Mouse (Mus musculus) regulatory T cell (primary cell): ENCODE results near the gene Cldn4.
"Not testable (repeated sequence)": the region's sequence is repeated elsewhere in the genome, so short reads cannot be mapped to it uniquely, and the experiment has no call there.

Experiments
- in situ Hi-C: fragments of 300-600 bp; cut with MboI, MseI; formaldehyde crosslinking; loops from one replicate; pipeline ENCODE4 v1.15.1; 2025; ENCODE audit warnings: high pct_unique_total_duplicates

Cldn4 gene

GRCm38 (mm10) chr5:134964655-134965054, 17.9 kb upstream of the Cldn4 start:
- in situ Hi-C loops, result loop anchor here (5.0 to 10.0 kb wide), 2 partner anchors 32 to 50 kb away; partner anchors contain the start of genes Cldn13 and Mettl27

- in situ Hi-C loops, result loop anchor here (10.0 kb wide), 1 partner anchor 49 kb away; the partner anchor contains the start of gene Cldn13
Observed at GRCm38 (mm10) chr5:134963546-134963945, 16.8 kb upstream of the Cldn4 start.

- in situ Hi-C loops, result loop anchor here (10.0 kb wide), 1 partner anchor 47 kb away; the partner anchor contains the start of gene Cldn13
Observed at GRCm38 (mm10) chr5:134961519-134961918, 14.8 kb upstream of the Cldn4 start.

GRCm38 (mm10) chr5:134960430-134960829, 13.7 kb upstream of the Cldn4 start:
- in situ Hi-C loops, result loop anchor here (10.0 kb wide), 1 partner anchor 46 kb away; the partner anchor contains the start of gene Cldn13

DNA sequence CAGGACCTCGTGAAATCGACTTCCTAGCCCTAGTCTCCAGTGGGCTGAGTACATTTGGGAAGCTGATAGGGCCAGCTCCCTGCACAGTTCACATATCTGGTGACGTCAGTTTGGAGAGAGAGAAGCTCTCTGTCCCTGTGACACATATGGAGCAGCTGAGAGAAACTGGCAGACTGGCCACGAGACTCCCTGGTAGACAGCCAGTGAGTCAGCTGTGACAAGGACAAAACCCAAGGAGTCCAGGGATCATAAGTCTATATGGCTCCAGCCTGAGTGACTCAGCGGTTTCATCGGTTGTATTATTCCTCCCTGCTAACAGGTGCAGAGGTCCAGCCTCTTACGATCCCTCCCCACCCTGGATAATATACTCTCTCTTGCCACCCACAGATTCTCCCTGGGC, 12.4 kb upstream of the Cldn4 start:
- in situ Hi-C loops, result no loop called here

DNA sequence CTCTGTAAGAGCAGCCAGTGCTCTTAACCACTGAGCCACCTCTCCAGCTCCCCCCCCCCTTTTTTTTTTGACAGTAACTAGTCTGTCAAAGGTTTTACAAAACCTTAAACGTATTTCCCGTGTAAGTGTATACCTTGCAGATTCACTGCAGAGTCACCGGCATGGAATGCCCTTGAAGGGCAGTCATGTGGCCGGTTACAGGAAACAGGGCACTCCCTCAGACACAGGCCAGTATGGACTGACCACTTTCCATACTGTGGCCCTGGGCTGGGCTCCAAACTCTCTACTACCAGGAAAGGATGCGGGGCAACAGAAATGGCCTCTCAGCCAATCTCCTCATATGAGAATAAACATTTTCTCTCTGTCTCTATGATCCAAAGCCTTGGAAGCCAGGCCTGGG, 8.8 kb upstream of the Cldn4 start:
- in situ Hi-C loops, result no loop called here

GRCm38 (mm10) chr5:134951053-134951884, 4.5 kb upstream of the Cldn4 start:
- in situ Hi-C loops, result no loop called here

- in situ Hi-C loops, result no loop called here
Observed at GRCm38 (mm10) chr5:134948085-134948439, 1.3 kb upstream of the Cldn4 start.

DNA sequence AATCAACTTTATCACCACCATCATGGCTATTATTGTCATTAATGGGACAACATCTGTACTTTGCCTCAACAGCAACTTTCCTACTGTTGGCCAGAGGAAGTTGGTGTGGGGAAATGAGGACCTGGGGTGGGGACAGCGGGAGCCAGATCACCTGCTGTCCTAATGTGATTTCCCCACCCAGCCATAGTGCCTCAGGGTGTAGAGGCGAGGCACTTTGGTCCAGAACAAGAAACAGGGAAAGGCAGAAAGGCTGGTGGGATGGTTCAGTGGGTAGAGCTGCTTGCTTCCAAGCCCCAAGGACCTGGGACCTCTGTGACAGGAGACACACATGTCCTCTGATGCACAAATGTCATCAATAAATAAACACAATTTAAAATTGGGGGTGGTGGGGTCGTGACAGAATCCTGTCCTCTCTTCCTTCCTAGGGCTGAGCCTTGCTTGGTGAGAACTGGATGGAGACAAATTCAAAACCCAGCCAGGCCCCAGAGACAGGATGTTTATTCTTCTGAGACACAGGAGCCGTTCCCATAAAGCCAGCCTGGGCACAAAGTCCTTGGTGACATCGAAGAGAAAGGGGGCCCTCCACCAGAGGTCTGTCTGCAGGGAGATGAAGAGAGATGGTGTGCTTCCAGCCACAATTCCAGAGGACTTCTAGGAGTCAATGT, 818 bp upstream of the Cldn4 start:
- in situ Hi-C loops, result no loop called here

DNA sequence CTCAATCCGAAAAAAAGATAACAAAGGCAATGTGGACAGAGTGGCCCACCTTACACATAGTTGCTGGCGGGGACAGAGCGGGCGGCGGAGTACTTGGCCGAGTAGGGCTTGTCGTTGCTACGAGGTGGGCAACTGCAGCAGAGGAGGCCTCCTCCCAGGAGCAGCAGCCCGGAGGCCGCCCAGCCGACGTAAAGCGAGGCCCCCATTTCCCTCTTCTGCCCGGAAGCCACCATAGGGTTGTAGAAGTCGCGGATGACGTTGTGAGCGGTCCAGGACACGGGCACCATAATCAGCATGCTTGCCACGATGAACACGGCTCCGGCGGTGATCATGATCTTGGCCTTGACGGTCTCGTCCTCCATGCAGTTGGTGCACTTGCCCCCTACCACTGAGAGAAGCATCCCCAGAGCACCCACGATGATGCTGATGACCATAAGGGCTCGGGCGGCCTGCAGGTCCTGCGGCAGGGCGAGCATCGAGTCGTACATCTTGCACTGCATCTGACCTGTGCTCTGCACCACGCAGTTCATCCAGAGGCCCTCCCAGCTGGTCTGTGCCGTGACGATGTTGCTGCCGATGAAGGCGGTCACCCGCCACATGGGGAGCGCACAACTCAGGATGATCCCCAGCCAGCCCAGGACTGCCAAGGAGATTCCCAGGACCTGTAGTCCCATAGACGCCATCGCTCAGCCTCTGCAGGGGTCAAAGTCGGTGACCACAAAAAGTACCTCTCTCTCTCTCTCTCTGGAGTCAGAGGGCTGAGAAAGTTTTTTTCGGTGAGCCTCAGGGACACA, 474 bp downstream of the Cldn4 start:
- in situ Hi-C loops, result no loop called here

- in situ Hi-C loops, result no loop called here
Observed at GRCm38 (mm10) chr5:134945266-134945959, 1.3 kb downstream of the Cldn4 start.

GRCm38 (mm10) chr5:134944179-134944578, 2.6 kb downstream of the Cldn4 start:
- in situ Hi-C loops, result no loop called here

GRCm38 (mm10) chr5:134942740-134943139, 4.0 kb downstream of the Cldn4 start:
- in situ Hi-C loops, result no loop called here

- in situ Hi-C loops, result no loop called here
Observed at GRCm38 (mm10) chr5:134941472-134942209, 5.1 kb downstream of the Cldn4 start.

DNA sequence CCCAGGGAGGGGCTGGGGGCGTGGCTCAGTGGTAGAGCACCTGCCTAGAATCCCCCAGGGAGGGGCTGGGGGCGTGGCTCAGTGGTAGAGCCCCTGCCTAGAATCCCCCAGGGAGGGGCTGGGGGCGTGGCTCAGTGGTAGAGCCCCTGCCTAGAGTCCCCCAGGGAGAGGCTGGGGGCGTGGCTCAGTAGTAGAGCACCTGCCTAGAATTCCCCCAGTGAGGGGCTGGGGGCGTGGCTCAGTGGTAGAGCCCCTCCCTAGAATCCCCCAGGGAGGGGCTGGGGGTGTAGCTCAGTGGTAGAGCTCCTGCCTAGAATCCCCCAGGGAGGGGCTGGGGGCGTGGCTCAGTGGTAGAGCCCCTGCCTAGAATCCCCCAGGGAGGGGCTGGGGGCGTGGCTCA, 7.2 kb downstream of the Cldn4 start:
- in situ Hi-C loops, result not testable (repeated sequence)

DNA sequence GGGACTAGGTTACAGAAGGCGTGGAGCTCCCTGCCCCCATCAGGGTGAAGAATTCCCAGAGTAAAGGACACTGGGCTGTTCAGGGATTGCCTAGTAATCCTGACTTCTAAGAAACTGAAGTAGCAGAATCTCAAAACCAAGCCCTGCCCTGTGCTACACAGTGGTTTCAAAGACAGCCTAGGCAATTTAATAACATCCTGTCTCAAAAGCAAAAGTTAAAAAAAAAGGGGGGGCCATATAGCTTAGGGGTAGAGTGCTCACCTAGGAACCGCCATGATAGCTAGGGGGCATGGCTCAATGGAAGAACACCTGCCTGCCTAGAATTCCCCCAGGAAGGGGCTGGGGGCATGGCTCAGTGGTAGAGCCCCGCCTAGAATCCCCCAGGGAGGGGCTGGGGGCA, 7.7 kb downstream of the Cldn4 start:
- in situ Hi-C loops, result no loop called here

DNA sequence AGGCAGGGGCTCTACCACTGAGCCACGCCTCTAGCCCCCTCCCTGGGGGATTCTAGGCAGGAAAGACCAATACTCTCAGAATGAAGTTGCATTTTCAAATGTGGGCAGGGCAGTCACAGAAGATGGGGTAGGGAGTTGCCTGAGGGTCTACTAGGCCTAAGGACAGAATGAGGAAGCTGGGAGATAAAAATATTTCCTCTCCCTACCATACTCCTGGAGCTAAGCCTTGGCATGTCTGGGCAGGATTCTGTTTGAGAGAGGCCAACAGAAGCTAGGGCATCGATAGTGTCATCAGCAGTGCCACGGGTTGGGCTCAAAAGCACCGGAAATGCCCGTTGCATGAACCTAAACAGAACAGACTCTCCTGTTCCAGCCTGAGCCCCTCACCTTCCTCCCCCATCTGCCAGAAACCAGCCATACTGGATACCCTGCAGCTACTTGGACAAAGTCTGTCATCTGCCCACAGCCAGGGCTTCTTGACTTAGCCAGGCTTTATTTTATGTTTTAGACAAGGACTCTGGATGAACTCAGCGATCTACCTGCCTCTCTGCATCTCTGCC, 10.0 kb downstream of the Cldn4 start:
- in situ Hi-C loops, result no loop called here

DNA sequence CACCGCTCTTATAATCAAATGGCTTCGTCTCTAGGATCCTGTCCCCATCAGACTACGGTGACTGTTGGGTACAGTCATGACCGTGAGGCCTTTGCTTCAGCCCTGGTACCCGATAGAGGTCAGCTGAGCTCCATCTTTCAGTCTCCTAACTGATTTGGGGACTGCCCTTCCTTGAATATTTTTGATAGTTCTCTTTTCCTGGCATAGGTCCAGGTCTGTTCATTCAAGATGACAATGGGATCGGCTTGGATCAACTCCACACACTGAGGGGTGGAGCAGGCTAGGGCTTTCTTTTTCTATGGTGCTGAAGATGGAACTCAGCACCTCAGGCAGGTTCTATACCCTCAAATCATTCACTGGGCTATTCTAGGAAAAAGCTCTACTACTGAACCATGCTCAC, 10.7 kb downstream of the Cldn4 start:
- in situ Hi-C loops, result no loop called here

GRCm38 (mm10) chr5:134934666-134935065, 12.1 kb downstream of the Cldn4 start:
- in situ Hi-C loops, result loop anchor here (5.0 kb wide), 1 partner anchor 33 kb away; no protein-coding TSS in a partner anchor

DNA sequence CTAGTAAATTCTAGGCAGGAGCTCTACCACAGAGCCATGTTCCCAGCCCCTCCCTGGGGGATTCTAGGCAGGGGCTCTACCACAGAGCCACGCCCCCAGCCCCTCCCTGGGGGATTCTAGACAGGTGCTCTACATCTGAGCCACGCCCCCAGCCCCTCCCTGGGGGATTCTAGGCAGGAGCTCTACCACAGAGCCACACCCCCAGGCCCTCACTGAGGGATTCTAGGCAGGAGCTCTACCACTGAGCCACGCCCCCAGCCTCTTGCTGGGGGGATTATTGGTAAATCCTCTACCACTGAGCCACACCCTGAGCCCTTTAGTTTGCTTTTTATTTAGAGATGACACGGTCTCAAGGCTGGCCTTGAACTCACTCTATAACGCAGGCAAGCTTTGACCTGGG, 13.0 kb downstream of the Cldn4 start:
- in situ Hi-C loops, result loop anchor here (5.0 kb wide), 1 partner anchor 34 kb away; no protein-coding TSS in a partner anchor
